Mouse (Mus musculus) spleen, adult 2 months (tissue): ENCODE measurements around the gene Eif2ak1. TPM values are rescaled to one million over a fixed set of nuclear protein-coding genes. Genes with fewer than 3 reads are reported as not detected.
A peak's percentile ranks its signal among the peaks of the same experiment; 100 is the strongest.

Experiments used
- DNase-seq, 2 experiments: peaks; one replicate each; pipeline versions ENCODE4 v3.0.0 to v3.0.0-alpha.2; 2012 to 2021; ENCODE audit warnings: low spot score in 2 of 2, low read depth in 1 of 2
- H3K27ac ChIP-seq: fragments of 200-500 bp; 2 replicates; pipeline ENCODE4 v1.5.1; 2012; ENCODE audit warnings: low read length, inconsistent platforms; ENCODE audit not compliant: insufficient read depth
- H3K27me3 ChIP-seq: fragments of 200-500 bp; 2 replicates; pipeline ENCODE4 v1.6.1; 2012; ENCODE audit warnings: mild to moderate bottlenecking, moderate library complexity, low read length, inconsistent platforms; ENCODE audit not compliant: control insufficient read depth, insufficient read depth
- H3K36me3 ChIP-seq: fragments of 200-500 bp; 2 replicates; pipeline ENCODE4 v1.6.1; 2012; ENCODE audit warnings: mild to moderate bottlenecking, low read length, inconsistent platforms; ENCODE audit not compliant: control insufficient read depth, insufficient read depth
- H3K4me1 ChIP-seq: fragments of 200-500 bp; 2 replicates; pipeline ENCODE4 v1.6.1; 2011; ENCODE audit warnings: inconsistent platforms; ENCODE audit not compliant: control insufficient read depth, insufficient read depth, insufficient read length
- H3K4me3 ChIP-seq: fragments of 200-500 bp; 2 replicates; pipeline ENCODE4 v1.5.1; 2011; ENCODE audit warnings: mild to moderate bottlenecking, inconsistent platforms; ENCODE audit not compliant: insufficient read depth, insufficient read length; ENCODE audit errors: extremely low read depth
- CTCF ChIP-seq: fragments of 200-500 bp; IDR thresholded peaks from 2 replicates; pipeline ENCODE4 v1.5.1; 2011; ENCODE audit warnings: mild to moderate bottlenecking, inconsistent platforms; ENCODE audit not compliant: insufficient read depth, insufficient read length, insufficient replicate concordance; ENCODE audit errors: extremely low read depth
- POLR2A ChIP-seq: fragments of 200-500 bp; IDR thresholded peaks from 2 replicates; pipeline ENCODE4 v1.6.1; 2011; ENCODE audit warnings: low read depth, low read length, inconsistent platforms
- WGBS: fragments of 180-500 bp; shearing (Covaris S2); methylation state at CpG from one replicate; pipeline ENCODE4 v1.1.7; 2018; 5-methylcytosine and 5-hydroxymethylcytosine counted together
- polyA plus RNA-seq: library from polyadenylated mRNA; depleted of rRNA; stranded (reverse); fragments of >200 nt; gene quantifications from 2 replicates; pipeline ENCODE4 v1.2.3, GENCODE M21; 2012

Gene Eif2ak1
- polyA plus RNA-seq, 1 experiment, result 23.8 TPM

DNA sequence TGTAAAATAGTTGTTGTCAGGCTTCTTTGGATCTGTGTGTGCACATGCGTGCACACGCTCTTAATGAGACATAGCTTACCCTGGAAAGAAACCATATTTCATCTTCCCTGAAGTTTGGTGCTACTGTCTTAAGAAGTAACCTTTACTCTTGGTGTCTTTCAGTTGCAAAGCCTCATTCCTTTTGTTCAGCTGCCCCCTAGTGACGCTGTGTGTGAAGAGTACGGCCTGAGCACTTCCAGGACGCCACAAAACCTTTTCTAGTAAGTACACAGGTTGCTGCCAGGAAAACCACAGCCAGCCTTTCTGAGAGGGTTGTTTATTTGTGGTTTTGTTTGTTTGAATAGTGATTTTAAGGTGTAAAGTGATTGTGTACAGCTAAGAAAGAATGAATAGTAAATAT is 99.8 kb downstream of the Eif2ak1 start:
- peak; percentile 41 to 57 for DNase-seq
- TF ChIP-seq POLR2A (no peak), CTCF (peak; percentile 46; the same call in 1 of the 2 replicates)
- Histone ChIP-seq H3K4me3 (no peak overlapping the region), H3K27ac (no peak overlapping the region), H3K36me3 (peaks cover 26% of the 10 kb centered on the region), H3K27me3 (no peaks in the 10 kb centered on the region), H3K4me1 (no peaks in the 10 kb centered on the region)
- WGBS, result 42% methylated on average over 5 of the region's 5 CpGs

DNA sequence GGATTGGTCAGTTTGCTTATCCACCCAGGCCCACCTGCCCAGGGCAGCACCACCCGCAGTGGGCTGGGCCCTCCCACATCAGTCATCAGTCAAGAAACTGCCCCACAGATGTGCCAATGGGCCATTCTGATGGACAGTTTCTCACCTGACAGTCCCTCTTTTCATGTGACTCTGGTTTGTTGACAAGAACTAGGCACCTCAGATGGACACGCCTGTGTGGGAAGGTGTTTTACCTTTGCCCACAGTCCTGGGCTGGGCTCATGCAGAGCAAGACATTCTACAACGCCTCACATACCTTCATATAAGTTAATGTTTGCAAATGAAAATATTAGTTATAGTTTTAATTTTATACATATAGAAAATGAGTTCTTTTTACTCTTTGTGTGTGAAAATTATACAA is 100.5 kb downstream of the Eif2ak1 start:
- Histone ChIP-seq H3K27me3 (no peaks in the 10 kb centered on the region), H3K27ac (no peak overlapping the region), H3K4me1 (no peaks in the 10 kb centered on the region), H3K36me3 (peaks cover 28% of the 10 kb centered on the region), H3K4me3 (no peak overlapping the region)
- no peak for DNase-seq
- WGBS, result 98% methylated on average over 3 of the region's 3 CpGs
- TF ChIP-seq POLR2A (no peak), CTCF (no peak)

DNA sequence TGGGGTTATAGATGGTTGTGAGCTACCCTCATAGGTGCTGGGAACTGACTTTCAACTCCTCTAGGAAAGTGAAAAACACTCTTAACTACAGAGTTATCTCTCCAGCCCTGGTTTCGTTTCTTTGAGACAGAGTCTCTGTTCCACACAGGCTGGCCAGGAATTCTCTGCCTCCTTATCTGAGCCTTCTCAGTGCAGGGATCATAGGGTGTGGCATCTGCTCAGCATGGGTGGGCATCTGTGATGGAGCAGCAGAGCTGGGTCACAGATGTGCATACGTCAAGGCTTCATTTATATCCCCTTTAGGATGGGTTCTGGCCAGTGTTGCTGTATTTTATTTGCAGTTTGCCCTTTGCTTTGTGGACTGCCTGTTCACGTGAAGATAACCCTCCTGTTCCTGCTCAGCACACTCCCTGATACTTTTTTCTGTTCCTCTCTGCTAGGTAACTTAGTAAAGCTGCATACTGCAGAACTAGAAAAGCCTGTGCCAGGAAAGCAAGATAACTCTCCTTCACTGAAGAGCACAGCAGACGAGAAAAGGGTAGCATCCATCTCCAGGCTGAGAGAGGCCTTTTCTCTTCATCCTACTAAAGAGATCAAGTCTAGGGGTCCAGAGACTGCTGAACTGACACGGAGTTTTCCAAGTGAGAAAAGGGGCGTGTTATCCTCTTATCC is 107.3 kb downstream of the Eif2ak1 start:
- no peaks in the 10 kb centered on the region for H3K27me3 ChIP-seq
- H3K36me3 ChIP-seq, result peaks cover 41% of the 10 kb centered on the region
- TF ChIP-seq CTCF, result no peak
- no peak for TF ChIP-seq POLR2A
- 89% methylated on average over 6 of the region's 6 CpGs for WGBS
- DNase-seq, result no peak
- no peak overlapping the region for H3K4me3 ChIP-seq
- H3K27ac ChIP-seq, result no peak overlapping the region
- no peaks in the 10 kb centered on the region for H3K4me1 ChIP-seq

DNA sequence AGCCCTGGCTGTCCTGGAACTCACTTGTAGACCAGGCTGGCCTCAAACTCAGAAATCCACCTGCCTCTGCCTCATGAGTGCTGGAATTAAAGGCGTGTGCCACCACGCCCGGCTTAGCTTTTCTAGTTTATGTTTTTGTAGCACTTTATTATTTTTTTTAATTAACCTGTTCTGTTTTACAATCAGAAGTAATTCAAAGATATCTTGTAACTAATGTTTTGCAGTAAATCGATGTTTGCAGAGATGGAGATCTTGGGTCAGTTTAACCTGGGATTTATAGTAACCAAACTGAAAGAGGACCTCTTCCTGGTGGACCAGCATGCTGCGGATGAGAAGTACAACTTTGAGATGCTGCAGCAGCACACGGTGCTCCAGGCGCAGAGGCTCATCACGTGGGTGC is 110.3 kb downstream of the Eif2ak1 start, which contains the start of gene Gm42421:
TSS of gene Gm42421 (plus strand) at position 301 of the 400 bp plus-strand sequence.
- DNase-seq, result no peak
- Histone ChIP-seq H3K4me3 (no peak within 1 kb of the TSS), H3K4me1 (no peaks in the 10 kb centered on the region), H3K36me3 (peaks cover 43% of the 10 kb centered on the region), H3K27ac (no peak within 1 kb of the TSS), H3K27me3 (no peaks in the 10 kb centered on the region)
- TF ChIP-seq CTCF (no peak), POLR2A (no peak)
- 96% methylated on average over 8 of the region's 8 CpGs for WGBS

DNA sequence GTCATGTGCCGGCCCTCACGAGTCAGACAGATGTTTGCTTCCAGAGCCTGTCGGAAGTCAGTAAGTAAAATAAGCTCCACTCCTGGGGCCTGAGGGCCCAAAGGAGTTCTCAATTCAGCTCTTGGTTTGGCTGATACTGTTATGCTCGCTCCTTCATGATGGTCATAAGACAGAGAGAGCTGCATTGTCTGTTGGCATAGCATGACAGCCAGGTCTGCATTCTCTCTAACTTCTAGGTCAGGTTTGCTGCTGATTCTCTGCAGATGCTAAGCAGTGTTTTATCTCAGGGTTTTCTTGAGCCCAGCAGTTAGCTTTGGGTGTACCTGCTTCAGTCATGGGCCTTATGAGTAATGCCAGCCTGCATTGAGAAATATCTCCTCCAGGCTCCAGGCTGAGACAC is 111.7 kb downstream of the Eif2ak1 start:
- DNase-seq, result no peak
- Histone ChIP-seq H3K36me3 (peaks cover 38% of the 10 kb centered on the region), H3K27ac (no peak overlapping the region), H3K4me3 (no peak overlapping the region), H3K27me3 (no peaks in the 10 kb centered on the region), H3K4me1 (no peaks in the 10 kb centered on the region)
- WGBS, result 98% methylated on average over 4 of the region's 4 CpGs
- TF ChIP-seq CTCF, result no peak
- TF ChIP-seq POLR2A, result no peak

DNA sequence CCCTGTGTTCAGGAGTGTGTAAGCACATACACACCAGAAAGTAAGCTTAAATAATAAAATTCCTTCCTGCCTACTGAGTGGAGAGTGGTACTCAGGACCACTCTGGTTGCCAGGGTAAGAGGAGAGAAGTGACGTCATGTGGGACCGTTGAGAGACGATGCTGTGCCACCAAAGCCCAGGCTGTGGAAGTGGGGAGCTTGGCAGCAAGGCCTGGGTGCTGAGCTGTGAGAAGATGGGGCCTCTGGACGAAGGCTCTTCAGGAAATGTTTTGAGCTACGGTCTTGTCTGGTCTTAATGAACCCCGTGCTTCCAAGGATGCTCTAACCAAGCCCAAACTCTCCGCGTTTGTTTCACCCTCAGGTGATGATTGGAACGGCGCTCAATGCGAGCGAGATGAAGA is 113.1 kb downstream of the Eif2ak1 start:
- no peak for TF ChIP-seq POLR2A
- no peak for TF ChIP-seq CTCF
- WGBS, result 97% methylated on average over 12 of the region's 12 CpGs
- H3K27me3 ChIP-seq, result no peaks in the 10 kb centered on the region
- no peak overlapping the region for H3K4me3 ChIP-seq
- H3K27ac ChIP-seq, result no peak overlapping the region
- H3K4me1 ChIP-seq, result no peaks in the 10 kb centered on the region
- H3K36me3 ChIP-seq, result peaks cover 29% of the 10 kb centered on the region
- DNase-seq, result no peak

DNA sequence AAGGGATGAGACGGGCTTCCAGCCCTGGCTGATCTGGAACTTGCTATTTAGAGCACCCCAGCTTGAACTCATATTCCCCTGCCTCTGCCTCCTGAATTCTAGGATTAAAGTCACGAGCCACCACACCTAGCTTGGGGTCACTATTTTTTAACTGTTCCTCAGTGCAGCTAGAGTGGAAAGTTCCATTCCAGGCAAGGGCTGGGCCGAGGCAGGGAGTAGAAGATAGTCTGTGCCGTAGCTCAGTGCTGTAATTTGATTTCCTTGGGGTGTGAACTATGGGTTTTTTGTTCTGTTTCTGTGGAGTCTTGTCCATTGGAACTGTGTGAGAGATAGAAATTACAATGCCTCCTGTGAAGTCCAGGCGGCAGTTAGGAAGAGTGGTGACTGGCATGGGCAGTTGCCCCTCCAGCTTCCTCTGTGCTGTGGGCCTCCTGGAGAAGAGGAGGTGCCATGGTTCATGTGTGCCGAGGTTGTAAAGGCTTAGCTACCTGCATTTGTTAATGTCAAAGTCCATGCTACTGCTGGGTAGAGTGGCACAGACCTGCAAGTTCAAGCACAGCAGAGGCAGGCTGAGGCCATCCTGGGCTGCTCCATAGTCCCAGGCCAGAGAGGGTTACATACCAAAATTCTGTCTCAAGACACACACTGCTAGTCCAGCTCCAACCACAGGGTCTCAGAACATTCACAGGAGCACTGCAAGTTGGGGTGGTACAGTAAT is 114.4 kb downstream of the Eif2ak1 start:
- no peak overlapping the region for H3K27ac ChIP-seq
- DNase-seq, result no peak
- no peaks in the 10 kb centered on the region for H3K27me3 ChIP-seq
- TF ChIP-seq CTCF (no peak), POLR2A (no peak)
- peaks cover 21% of the 10 kb centered on the region for H3K36me3 ChIP-seq
- no peaks in the 10 kb centered on the region for H3K4me1 ChIP-seq
- 94% methylated on average over 6 of the region's 6 CpGs for WGBS
- no peak overlapping the region for H3K4me3 ChIP-seq
